Comparison of ENCODE assay signal across 21 mouse cellular contexts in the genomic region with DNA sequence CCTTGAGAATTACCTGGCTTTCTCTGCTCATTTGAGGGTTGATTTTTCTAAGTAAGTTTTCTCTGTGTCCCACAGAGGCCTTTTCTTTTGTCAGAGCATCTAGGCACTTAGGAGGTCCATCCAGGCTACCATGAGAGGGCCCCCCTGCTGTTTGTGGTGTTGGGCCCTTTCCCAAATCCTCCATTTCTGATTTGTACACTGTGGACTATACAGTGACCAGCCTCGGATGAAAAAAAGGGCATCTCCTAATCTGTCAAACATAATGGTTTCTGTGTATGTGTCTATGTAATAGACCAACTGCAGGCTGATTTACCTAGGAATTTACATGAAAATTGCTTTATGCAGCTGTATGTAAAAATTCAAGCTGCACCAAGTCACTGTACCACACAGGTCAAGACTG.
DNase-seq lines count a peak whose midpoint lies in the region; ATAC-seq and TF ChIP-seq lines count a peak whose summit lies in the region.
"Had no signal": no experiment of that assay in that cellular context is flagged by ENCODE, and none has a peak within 500 bp of the region (broad histone marks: within the 10 kb centered on the region; RNA-seq: fewer than 3 reads in every experiment).

No protein-coding gene starts in this region.

- H3K27ac ChIP-seq in forebrain, embryonic 10.5 days: peak overlapping the region; percentile 58
- no peak overlapping the region for H3K27ac ChIP-seq in forebrain, postnatal 0 days (ENCODE audit: low read depth, low read length)
- H3K27ac ChIP-seq in testis, adult 2 months (ENCODE audit: control insufficient read depth, insufficient read depth, low read depth, low read length): 0 out of 2 replicates have a peak overlapping the region, but pooled peaks have one; percentile 13
- no peak overlapping the region for H3K27ac ChIP-seq in forebrain, embryonic 16.5 days (ENCODE audit: low read length)
- no peak overlapping the region for H3K27ac ChIP-seq in kidney, embryonic 16.5 days (ENCODE audit: low read length)
- H3K27ac ChIP-seq: embryonic facial prominence, embryonic 13.5 days; heart, adult 2 months; heart, embryonic 15.5 days; hindbrain, embryonic 15.5 days had no signal

- no peak overlapping the region for H3K9ac ChIP-seq in forebrain, postnatal 0 days
- no peak overlapping the region for H3K9ac ChIP-seq in forebrain, embryonic 16.5 days (replicated peaks; ENCODE audit: low read depth, low read length)
- no peak overlapping the region for H3K9ac ChIP-seq in kidney, embryonic 16.5 days (replicated peaks; ENCODE audit: low read length)
- H3K9ac ChIP-seq: embryonic facial prominence, embryonic 13.5 days; heart, embryonic 15.5 days; hindbrain, embryonic 15.5 days had no signal

- DNase-seq in forebrain, embryonic 10.5 days (ENCODE audit: extremely low spot score, low spot score): no peak
- DNase-seq in forebrain, postnatal 0 days: no peak
- DNase-seq in testis, postnatal 14 days (ENCODE audit: low spot score): no peak
- no peak for DNase-seq in thymus, adult 18-20 months
- DNase-seq: adrenal gland, adult 8-10 months; adrenal gland, postnatal 36 days; B cell, adult 2 months; cerebellum, adult 8-10 months; cerebellum, postnatal 14 days; gastrocnemius, postnatal 14 days; heart, adult 2 months had no signal

- no peaks in the 10 kb centered on the region; the same call in 1 of the 2 replicates for H3K9me3 ChIP-seq in forebrain, embryonic 10.5 days
- H3K9me3 ChIP-seq in forebrain, postnatal 0 days (ENCODE audit: low read length): no peaks in the 10 kb centered on the region
- no peaks in the 10 kb centered on the region for H3K9me3 ChIP-seq in forebrain, embryonic 16.5 days (ENCODE audit: control insufficient read depth, low read length)
- no peaks in the 10 kb centered on the region for H3K9me3 ChIP-seq in kidney, embryonic 16.5 days (ENCODE audit: low read length)
- H3K9me3 ChIP-seq: embryonic facial prominence, embryonic 13.5 days; heart, embryonic 15.5 days; hindbrain, embryonic 10.5 days; hindbrain, embryonic 15.5 days had no signal

- no peak overlapping the region for H3K4me3 ChIP-seq in forebrain, embryonic 10.5 days
- H3K4me3 ChIP-seq in forebrain, postnatal 0 days (ENCODE audit: low read depth, low read length): no peak overlapping the region
- no peak overlapping the region for H3K4me3 ChIP-seq in testis, adult 2 months (ENCODE audit: control insufficient read depth, low read depth, low read length)
- H3K4me3 ChIP-seq in forebrain, embryonic 16.5 days (replicated peaks; ENCODE audit: low read length): no peak overlapping the region
- H3K4me3 ChIP-seq in kidney, embryonic 16.5 days (ENCODE audit: low read length): no peak overlapping the region
- H3K4me3 ChIP-seq: embryonic facial prominence, embryonic 13.5 days; heart, adult 2 months; heart, embryonic 15.5 days; hindbrain, embryonic 10.5 days; hindbrain, embryonic 15.5 days had no signal

- no peaks in the 10 kb centered on the region for H3K36me3 ChIP-seq in forebrain, embryonic 10.5 days (replicated peaks)
- no peaks in the 10 kb centered on the region for H3K36me3 ChIP-seq in forebrain, postnatal 0 days (ENCODE audit: insufficient read depth)
- H3K36me3 ChIP-seq in testis, adult 2 months (ENCODE audit: control insufficient read depth, insufficient read depth, low read length): no peaks in the 10 kb centered on the region
- no peaks in the 10 kb centered on the region for H3K36me3 ChIP-seq in forebrain, embryonic 16.5 days (ENCODE audit: control insufficient read depth, insufficient read depth)
- no peaks in the 10 kb centered on the region for H3K36me3 ChIP-seq in kidney, embryonic 16.5 days (ENCODE audit: insufficient read depth, low read length)
- H3K36me3 ChIP-seq: embryonic facial prominence, embryonic 13.5 days; G1E; heart, embryonic 15.5 days; hindbrain, embryonic 10.5 days; hindbrain, embryonic 15.5 days had no signal

- no peaks in the 10 kb centered on the region for H3K27me3 ChIP-seq in forebrain, embryonic 10.5 days (ENCODE audit: poor library complexity, severe bottlenecking)
- no peaks in the 10 kb centered on the region for H3K27me3 ChIP-seq in forebrain, postnatal 0 days (ENCODE audit: insufficient read depth, low read length)
- H3K27me3 ChIP-seq in testis, adult 2 months (ENCODE audit: control insufficient read depth, insufficient read depth, low read length): no peaks in the 10 kb centered on the region
- H3K27me3 ChIP-seq in forebrain, embryonic 16.5 days (replicated peaks; ENCODE audit: control insufficient read depth, insufficient read depth, low read length): no peaks in the 10 kb centered on the region
- no peaks in the 10 kb centered on the region for H3K27me3 ChIP-seq in kidney, embryonic 16.5 days (ENCODE audit: insufficient read depth, low read length)
- H3K27me3 ChIP-seq: heart, embryonic 15.5 days; hindbrain, embryonic 15.5 days had no signal

- 49% methylated on average over 1 of the region's 1 CpGs for WGBS in forebrain, embryonic 10.5 days
- WGBS in forebrain, postnatal 0 days: 16% methylated on average over 1 of the region's 1 CpGs
- 19% methylated on average over 1 of the region's 1 CpGs for WGBS in forebrain, embryonic 16.5 days
- WGBS in kidney, embryonic 16.5 days: 50% methylated on average over 1 of the region's 1 CpGs

- TF ChIP-seq POLR2A in testis, adult 2 months (IDR thresholded peaks at IDR 0.05; ENCODE audit: control insufficient read depth, low read depth, low read length): no peak

- H3K4me1 ChIP-seq in forebrain, embryonic 10.5 days: peaks cover 54% of the 10 kb centered on the region
- H3K4me1 ChIP-seq in forebrain, postnatal 0 days (ENCODE audit: insufficient read depth): no peaks in the 10 kb centered on the region
- H3K4me1 ChIP-seq in testis, adult 2 months (ENCODE audit: control insufficient read depth, insufficient read depth, low read length): no peaks in the 10 kb centered on the region
- no peaks in the 10 kb centered on the region for H3K4me1 ChIP-seq in forebrain, embryonic 16.5 days (replicated peaks; ENCODE audit: control insufficient read depth, insufficient read depth, low read length)
- H3K4me1 ChIP-seq in kidney, embryonic 16.5 days (ENCODE audit: insufficient read depth, low read length): peaks cover 14% of the 10 kb centered on the region
- H3K4me1 ChIP-seq: heart, embryonic 15.5 days; hindbrain, embryonic 15.5 days had no signal

- no peak for TF ChIP-seq CTCF in forebrain, postnatal 0 days (IDR thresholded peaks at IDR 0.05; ENCODE audit: low read depth)
- TF ChIP-seq CTCF in testis, adult 2 months (IDR thresholded peaks at IDR 0.05; ENCODE audit: control insufficient read depth, insufficient read depth, insufficient replicate concordance, low read depth, low read length): no peak

- ATAC-seq in forebrain, postnatal 0 days: no peak
- ATAC-seq in forebrain, embryonic 16.5 days: 0 out of 2 replicates have a peak, but pooled peaks have one; percentile 3
- ATAC-seq in kidney, embryonic 16.5 days (ENCODE audit: low FRiP score, low TSS enrichment): no peak
- ATAC-seq: CD4-positive, CD25-positive, alpha-beta regulatory T cell, adult 4 months had no signal

- H3K4me2 ChIP-seq in forebrain, postnatal 0 days (ENCODE audit: low read depth): no peak overlapping the region
- H3K4me2 ChIP-seq in forebrain, embryonic 16.5 days (ENCODE audit: low read length): no peak overlapping the region
- no peak overlapping the region for H3K4me2 ChIP-seq in kidney, embryonic 16.5 days (replicated peaks; ENCODE audit: low read depth, low read length)
- H3K4me2 ChIP-seq: embryonic facial prominence, embryonic 13.5 days; heart, embryonic 11.5 days; heart, embryonic 15.5 days; hindbrain, embryonic 15.5 days had no signal

Comparison
In these comparisons a context has a peak if more than half of its experiments do, and no peak if none do; other contexts are left out.
1. H3K27ac ChIP-seq: peak in forebrain, embryonic 10.5 days (single experiment) and testis, adult 2 months (single experiment); none in forebrain, postnatal 0 days (single experiment), forebrain, embryonic 16.5 days (single experiment) and kidney, embryonic 16.5 days (single experiment).